Mouse (Mus musculus): Measurements from ENCODE around the gene Gm7694. TPM values are rescaled to one million over a fixed set of nuclear protein-coding genes. Genes with fewer than 3 reads are reported as not detected.

Gm7694 gene
- polyA plus RNA-seq, 1 experiment from 2014 or later: 4.8 TPM

GRCm38 (mm10) chr1:170294786-170295570 lies 11.2 kb downstream of the Gm7694 start:
- Histone ChIP-seq H3K4me2 (ENCODE audit: low read depth, low read length) (no peak overlapping the region), H3K27ac (ENCODE audit: low read length) (no peak overlapping the region), H3K27me3 (ENCODE audit: control insufficient read depth, insufficient read depth, low read length) (no peaks in the 10 kb centered on the region), H3K4me1 (ENCODE audit: control insufficient read depth, insufficient read depth, low read length) (no peaks in the 10 kb centered on the region), H3K9ac (ENCODE audit: low read length) (no peak overlapping the region), H3K9me3 (replicated peaks; ENCODE audit: control insufficient read depth, low read length) (no peaks in the 10 kb centered on the region), H3K36me3 (ENCODE audit: control insufficient read depth, insufficient read depth, low read length) (no peaks in the 10 kb centered on the region), H3K4me3 (replicated peaks; ENCODE audit: low read length) (no peak overlapping the region)
- WGBS: 70% methylated on average over 15 of the region's 15 CpGs
- ATAC-seq (ENCODE audit: insufficient read depth, low FRiP score): no peak

DNA sequence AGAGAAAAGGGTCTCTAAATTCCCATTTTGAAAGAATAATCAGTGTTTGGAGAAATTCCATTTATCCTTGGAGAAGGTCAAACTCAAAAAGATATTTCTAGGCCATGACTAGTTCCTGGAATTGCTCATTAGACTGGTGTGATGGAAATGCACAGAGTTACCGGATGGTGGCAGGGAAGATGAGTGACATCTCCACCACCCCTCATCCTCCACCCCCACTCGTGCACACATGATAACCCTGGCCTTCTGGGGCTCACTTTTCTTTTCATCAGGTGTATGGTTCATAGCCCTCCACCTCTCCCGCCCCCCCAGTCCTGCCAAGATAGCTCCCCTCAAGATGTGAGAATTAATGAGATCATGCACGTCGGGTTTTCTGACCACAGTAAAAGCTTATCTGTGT lies 12.9 kb downstream of the Gm7694 start:
- no peaks in the 10 kb centered on the region for H3K9me3 ChIP-seq (replicated peaks; ENCODE audit: control insufficient read depth, low read length)
- H3K27ac ChIP-seq (ENCODE audit: low read length): no peak overlapping the region
- no peak overlapping the region for H3K4me3 ChIP-seq (replicated peaks; ENCODE audit: low read length)
- H3K4me2 ChIP-seq (ENCODE audit: low read depth, low read length): no peak overlapping the region
- no peaks in the 10 kb centered on the region for H3K27me3 ChIP-seq (ENCODE audit: control insufficient read depth, insufficient read depth, low read length)
- 72% methylated on average over 5 of the region's 5 CpGs for WGBS
- H3K4me1 ChIP-seq (ENCODE audit: control insufficient read depth, insufficient read depth, low read length): no peaks in the 10 kb centered on the region
- no peak for ATAC-seq (ENCODE audit: insufficient read depth, low FRiP score)
- no peak overlapping the region for H3K9ac ChIP-seq (ENCODE audit: low read length)
- no peaks in the 10 kb centered on the region for H3K36me3 ChIP-seq (ENCODE audit: control insufficient read depth, insufficient read depth, low read length)

DNA sequence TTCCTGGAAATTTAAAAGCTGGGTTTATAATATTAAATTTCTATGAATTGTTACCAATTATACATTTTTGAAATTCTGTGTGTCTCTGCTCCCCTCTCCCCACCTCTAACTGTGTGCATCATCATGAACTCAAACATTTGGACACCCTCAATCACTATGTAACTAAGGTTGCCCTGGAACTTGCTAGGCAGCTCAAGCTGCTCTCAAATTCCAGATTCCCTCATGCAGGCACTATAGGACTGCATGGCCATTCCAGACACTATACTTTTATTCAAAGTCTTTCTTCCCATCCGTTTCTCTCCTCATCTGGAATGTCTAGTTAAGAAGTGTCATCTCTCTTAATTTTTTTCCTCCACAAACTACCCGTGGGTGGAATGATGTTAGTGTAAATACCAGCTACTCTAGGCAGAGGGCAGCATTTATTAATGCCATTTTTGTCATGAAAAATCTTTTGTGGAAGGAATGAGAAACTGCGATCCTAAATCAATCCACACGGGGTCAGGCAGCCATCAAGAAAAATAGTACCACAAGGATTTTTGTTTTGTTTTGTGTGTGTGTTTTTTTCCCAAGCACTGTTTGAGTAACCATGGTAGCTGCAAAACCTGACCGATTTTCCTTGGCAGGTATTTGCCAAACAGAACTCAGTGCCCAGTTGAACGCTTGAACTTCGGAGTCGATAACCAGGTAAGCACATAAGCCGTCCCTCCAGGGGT lies 13.7 kb downstream of the Gm7694 start:
- ATAC-seq (ENCODE audit: insufficient read depth, low FRiP score): no peak
- H3K4me3 ChIP-seq (replicated peaks; ENCODE audit: low read length): no peak overlapping the region
- H3K9ac ChIP-seq (ENCODE audit: low read length): no peak overlapping the region
- no peaks in the 10 kb centered on the region for H3K27me3 ChIP-seq (ENCODE audit: control insufficient read depth, insufficient read depth, low read length)
- H3K9me3 ChIP-seq (replicated peaks; ENCODE audit: control insufficient read depth, low read length): no peaks in the 10 kb centered on the region
- no peaks in the 10 kb centered on the region for H3K4me1 ChIP-seq (ENCODE audit: control insufficient read depth, insufficient read depth, low read length)
- H3K27ac ChIP-seq (ENCODE audit: low read length): no peak overlapping the region
- no peaks in the 10 kb centered on the region for H3K36me3 ChIP-seq (ENCODE audit: control insufficient read depth, insufficient read depth, low read length)
- peak overlapping the region; percentile 33; the same call in 1 of the 2 replicates for H3K4me2 ChIP-seq (ENCODE audit: low read depth, low read length)
- 31% methylated on average over 9 of the region's 9 CpGs for WGBS

- Histone ChIP-seq H3K4me3 (replicated peaks; ENCODE audit: low read length) (no peak overlapping the region), H3K36me3 (ENCODE audit: control insufficient read depth, insufficient read depth, low read length) (no peaks in the 10 kb centered on the region), H3K9ac (ENCODE audit: low read length) (no peak overlapping the region), H3K4me2 (ENCODE audit: low read depth, low read length) (no peak overlapping the region), H3K9me3 (replicated peaks; ENCODE audit: control insufficient read depth, low read length) (no peaks in the 10 kb centered on the region), H3K4me1 (ENCODE audit: control insufficient read depth, insufficient read depth, low read length) (no peaks in the 10 kb centered on the region), H3K27me3 (ENCODE audit: control insufficient read depth, insufficient read depth, low read length) (no peaks in the 10 kb centered on the region), H3K27ac (ENCODE audit: low read length) (no peak overlapping the region)
- 69% methylated on average over 4 of the region's 4 CpGs for WGBS
- no peak for ATAC-seq (ENCODE audit: insufficient read depth, low FRiP score)
Measured at GRCm38 (mm10) chr1:170282415-170283129, 23.6 kb downstream of the Gm7694 start.

DNA sequence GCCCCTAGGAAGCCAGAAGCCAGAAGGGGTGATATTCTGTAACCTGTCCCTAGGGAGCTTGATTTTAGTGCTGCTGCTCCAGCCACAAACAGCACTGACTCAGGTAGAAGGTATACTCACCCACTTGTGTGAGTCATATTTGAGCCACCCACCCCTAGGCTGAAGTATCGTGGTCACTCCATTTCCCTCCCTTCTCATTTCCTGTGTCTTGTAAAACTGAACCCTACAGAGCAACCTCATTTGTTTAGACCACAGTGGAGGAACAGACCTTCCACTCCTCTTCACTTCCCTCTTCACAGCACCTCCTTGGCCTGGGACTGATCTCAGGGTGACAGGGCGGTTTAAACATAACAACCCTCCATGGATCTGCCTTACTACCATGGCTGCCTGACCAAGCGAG lies 29.1 kb downstream of the Gm7694 start, which contains the start of gene Sh2d1b1:
Gene Sh2d1b1, plus strand, starts transcription at position 305 of the 400 bp plus-strand sequence.
- H3K4me2 ChIP-seq (ENCODE audit: low read depth, low read length): no peak within 1 kb of the TSS
- H3K4me1 ChIP-seq (ENCODE audit: control insufficient read depth, insufficient read depth, low read length): no peaks in the 10 kb centered on the region
- no peak within 1 kb of the TSS for H3K9ac ChIP-seq (ENCODE audit: low read length)
- no peak for ATAC-seq (ENCODE audit: insufficient read depth, low FRiP score)
- H3K36me3 ChIP-seq (ENCODE audit: control insufficient read depth, insufficient read depth, low read length): no peaks in the 10 kb centered on the region
- no peaks in the 10 kb centered on the region for H3K9me3 ChIP-seq (replicated peaks; ENCODE audit: control insufficient read depth, low read length)
- 72% methylated on average over 2 of the region's 3 CpGs for WGBS
- H3K27ac ChIP-seq (ENCODE audit: low read length): no peak within 1 kb of the TSS
- no peak within 1 kb of the TSS for H3K4me3 ChIP-seq (replicated peaks; ENCODE audit: low read length)
- H3K27me3 ChIP-seq (ENCODE audit: control insufficient read depth, insufficient read depth, low read length): no peaks in the 10 kb centered on the region

GRCm38 (mm10) chr1:170273252-170273651 lies 32.9 kb downstream of the Gm7694 start:
- ATAC-seq (ENCODE audit: insufficient read depth, low FRiP score): no peak
- Histone ChIP-seq H3K4me1 (ENCODE audit: control insufficient read depth, insufficient read depth, low read length) (no peaks in the 10 kb centered on the region), H3K4me2 (ENCODE audit: low read depth, low read length) (no peak overlapping the region), H3K27me3 (ENCODE audit: control insufficient read depth, insufficient read depth, low read length) (no peaks in the 10 kb centered on the region), H3K36me3 (ENCODE audit: control insufficient read depth, insufficient read depth, low read length) (no peaks in the 10 kb centered on the region), H3K9ac (ENCODE audit: low read length) (no peak overlapping the region), H3K4me3 (replicated peaks; ENCODE audit: low read length) (no peak overlapping the region), H3K27ac (ENCODE audit: low read length) (no peak overlapping the region), H3K9me3 (replicated peaks; ENCODE audit: control insufficient read depth, low read length) (no peaks in the 10 kb centered on the region)

GRCm38 (mm10) chr1:170270696-170271095 lies 35.4 kb downstream of the Gm7694 start:
- Histone ChIP-seq H3K9me3 (replicated peaks; ENCODE audit: control insufficient read depth, low read length) (no peaks in the 10 kb centered on the region), H3K9ac (ENCODE audit: low read length) (no peak overlapping the region), H3K4me1 (ENCODE audit: control insufficient read depth, insufficient read depth, low read length) (no peaks in the 10 kb centered on the region), H3K4me2 (ENCODE audit: low read depth, low read length) (no peak overlapping the region), H3K27ac (ENCODE audit: low read length) (no peak overlapping the region), H3K36me3 (ENCODE audit: control insufficient read depth, insufficient read depth, low read length) (no peaks in the 10 kb centered on the region), H3K4me3 (replicated peaks; ENCODE audit: low read length) (no peak overlapping the region), H3K27me3 (ENCODE audit: control insufficient read depth, insufficient read depth, low read length) (no peaks in the 10 kb centered on the region)
- WGBS: 76% methylated on average over 4 of the region's 4 CpGs
- no peak for ATAC-seq (ENCODE audit: insufficient read depth, low FRiP score)

DNA sequence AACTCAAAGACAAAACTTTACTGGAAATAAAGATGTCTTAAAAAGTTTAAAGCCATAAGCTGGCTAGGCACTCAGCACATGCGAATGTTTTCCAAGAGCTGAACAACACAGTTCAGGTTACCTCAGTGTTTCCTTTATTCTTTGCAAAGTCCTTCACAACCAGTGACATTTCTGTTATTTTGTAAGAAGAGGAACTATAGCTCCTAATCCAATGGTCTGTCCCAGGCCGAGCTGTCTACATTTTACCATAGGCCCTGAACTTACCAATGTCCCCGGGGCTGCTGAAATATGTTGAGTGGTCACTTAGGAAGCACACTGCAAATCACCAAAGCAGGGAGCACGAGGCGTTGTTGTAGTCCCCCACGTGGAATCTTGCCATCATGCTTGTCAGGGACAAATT lies 35.9 kb downstream of the Gm7694 start:
- H3K4me2 ChIP-seq (ENCODE audit: low read depth, low read length): no peak overlapping the region
- no peaks in the 10 kb centered on the region for H3K36me3 ChIP-seq (ENCODE audit: control insufficient read depth, insufficient read depth, low read length)
- H3K4me1 ChIP-seq (ENCODE audit: control insufficient read depth, insufficient read depth, low read length): no peaks in the 10 kb centered on the region
- no peaks in the 10 kb centered on the region for H3K27me3 ChIP-seq (ENCODE audit: control insufficient read depth, insufficient read depth, low read length)
- no peak overlapping the region for H3K4me3 ChIP-seq (replicated peaks; ENCODE audit: low read length)
- H3K27ac ChIP-seq (ENCODE audit: low read length): no peak overlapping the region
- 84% methylated on average over 6 of the region's 6 CpGs for WGBS
- no peak overlapping the region for H3K9ac ChIP-seq (ENCODE audit: low read length)
- H3K9me3 ChIP-seq (replicated peaks; ENCODE audit: control insufficient read depth, low read length): no peaks in the 10 kb centered on the region
- ATAC-seq (ENCODE audit: insufficient read depth, low FRiP score): no peak

DNA sequence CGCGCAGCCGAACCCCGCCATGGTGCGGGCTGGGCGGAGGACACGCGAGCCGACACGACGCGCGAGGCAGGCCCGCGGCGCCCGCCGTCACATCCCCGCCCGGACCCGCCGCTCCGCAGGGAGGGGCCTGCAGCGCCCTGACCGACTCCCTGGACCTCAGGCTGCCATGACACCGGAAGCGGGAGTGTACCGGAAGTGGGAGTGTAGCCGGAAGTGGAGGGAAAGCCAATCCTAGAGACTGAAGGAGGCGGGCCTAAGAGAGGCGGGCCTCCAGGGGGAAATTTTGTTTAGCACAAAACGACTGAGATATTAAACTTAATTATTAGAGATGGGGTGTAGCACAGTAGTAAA lies 50.6 kb downstream of the Gm7694 start:
- no peak overlapping the region for H3K27ac ChIP-seq (ENCODE audit: low read length)
- H3K4me2 ChIP-seq (ENCODE audit: low read depth, low read length): peak overlapping the region; percentile 69
- no peaks in the 10 kb centered on the region for H3K27me3 ChIP-seq (ENCODE audit: control insufficient read depth, insufficient read depth, low read length)
- no peaks in the 10 kb centered on the region for H3K9me3 ChIP-seq (replicated peaks; ENCODE audit: control insufficient read depth, low read length)
- H3K4me1 ChIP-seq (ENCODE audit: control insufficient read depth, insufficient read depth, low read length): no peaks in the 10 kb centered on the region
- WGBS: 4% methylated on average over 29 of the region's 32 CpGs
- peak overlapping the region; percentile 82 for H3K9ac ChIP-seq (ENCODE audit: low read length)
- H3K36me3 ChIP-seq (ENCODE audit: control insufficient read depth, insufficient read depth, low read length): no peaks in the 10 kb centered on the region
- peak overlapping the region; percentile 63 for H3K4me3 ChIP-seq (replicated peaks; ENCODE audit: low read length)
- ATAC-seq (ENCODE audit: insufficient read depth, low FRiP score): peak; percentile 96
